Mouse (Mus musculus) liver, adult 2 months (tissue): Measurements from ENCODE around the gene Rab11fip3. TPM values are rescaled to one million over a fixed set of nuclear protein-coding genes. Genes with fewer than 3 reads are reported as not detected.

Experiments
- DNase-seq: peaks from one replicate; pipeline ENCODE4 v3.0.0-alpha.2; 2011; ENCODE audit warnings: low read depth, low spot score; ENCODE audit errors: extremely low read depth
- H3K27ac ChIP-seq: fragments of 200-500 bp; replicated peaks from 2 replicates; pipeline ENCODE4 v1.5.1; 2012; ENCODE audit warnings: low read depth, mild to moderate bottlenecking, control low read depth, inconsistent platforms, low read length; ENCODE audit not compliant: insufficient read depth
- H3K27me3 ChIP-seq: fragments of 200-500 bp; 2 replicates; pipeline ENCODE4 v1.6.1; 2012; ENCODE audit warnings: mild to moderate bottlenecking, moderate library complexity, low read length, inconsistent platforms; ENCODE audit not compliant: control insufficient read depth, insufficient read depth
- H3K36me3 ChIP-seq: fragments of 200-500 bp; 2 replicates; pipeline ENCODE4 v1.6.1; 2012; ENCODE audit warnings: low read length, inconsistent platforms; ENCODE audit not compliant: control insufficient read depth, insufficient read depth
- H3K4me1 ChIP-seq: fragments of 200-500 bp; 2 replicates; pipeline ENCODE4 v1.6.1; 2011; ENCODE audit warnings: low read length; ENCODE audit not compliant: control insufficient read depth, insufficient read depth
- H3K4me3 ChIP-seq: fragments of 200-500 bp; 2 replicates; pipeline ENCODE4 v1.5.1; 2011; ENCODE audit warnings: low read depth, mild to moderate bottlenecking, control low read depth, low read length, moderate library complexity; ENCODE audit not compliant: insufficient read depth
- H3K79me2 ChIP-seq: fragments of 200-500 bp; 2 replicates; pipeline ENCODE4 v1.6.1; 2012; ENCODE audit warnings: inconsistent platforms, mild to moderate bottlenecking, low read length, moderate library complexity; ENCODE audit not compliant: control insufficient read depth, insufficient read depth
- H3K9ac ChIP-seq: fragments of 200-500 bp; 2 replicates; pipeline ENCODE4 v1.6.1; 2012; ENCODE audit warnings: low read depth, mild to moderate bottlenecking, control low read depth, inconsistent platforms, low read length
- CTCF ChIP-seq: fragments of 200-500 bp; IDR thresholded peaks from 2 replicates; pipeline ENCODE4 v1.5.1; 2011; ENCODE audit warnings: low read depth, low read length, control low read depth
- POLR2A ChIP-seq: fragments of 200-500 bp; IDR thresholded peaks from 2 replicates; pipeline ENCODE4 v1.6.1; 2011; ENCODE audit warnings: low read length, control low read depth; ENCODE audit not compliant: insufficient read depth; ENCODE audit errors: extremely low read depth
- WGBS: fragments of 180-500 bp; shearing (Covaris S2); methylation state at CpG from one replicate; pipeline ENCODE4 v1.1.7; 2018; 5-methylcytosine and 5-hydroxymethylcytosine counted together
- polyA plus RNA-seq: library from polyadenylated mRNA; depleted of rRNA; stranded (reverse); fragments of >200 nt; gene quantifications from 2 replicates; pipeline ENCODE4 v1.2.3, GENCODE M21; 2012
- total RNA-seq: library from RNA; depleted of rRNA; stranded (reverse); fragments of >200 nt; gene quantifications from 2 replicates; pipeline ENCODE4 v1.2.3, GENCODE M21; 2014

The Rab11fip3 gene
- total and polyA plus RNA-seq, 2 experiments, result 4.6 to 13.2 TPM

DNA sequence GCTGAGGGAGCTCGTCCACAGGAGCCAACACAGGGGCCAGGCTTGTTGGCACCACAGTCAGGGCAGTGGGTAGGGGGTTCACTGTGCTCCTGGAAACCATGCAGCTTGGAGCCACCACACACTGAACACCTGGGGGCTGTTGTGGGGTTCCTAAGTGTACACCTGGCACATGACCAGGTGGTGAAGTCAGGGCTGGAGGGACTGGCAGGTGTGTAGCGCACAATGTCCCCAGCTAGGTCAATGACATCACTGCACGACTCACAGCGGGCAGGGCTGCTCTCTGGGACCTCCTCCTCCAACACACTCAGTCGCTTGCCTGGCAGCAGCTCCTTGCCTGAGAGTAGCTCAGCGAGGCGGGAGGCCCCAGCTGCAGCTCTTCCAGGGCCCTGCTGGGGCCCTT is 105.1 kb downstream of the Rab11fip3 start:
- H3K9ac ChIP-seq, result no peak overlapping the region
- WGBS, result 85% methylated on average over 7 of the region's 7 CpGs
- H3K36me3 ChIP-seq, result no peaks in the 10 kb centered on the region
- TF ChIP-seq CTCF, result no peak
- no peak for TF ChIP-seq POLR2A
- DNase-seq, result no peak
- no peak overlapping the region for H3K27ac ChIP-seq
- peaks cover 4% of the 10 kb centered on the region for H3K4me1 ChIP-seq
- H3K79me2 ChIP-seq, result no peaks in the 10 kb centered on the region
- no peaks in the 10 kb centered on the region for H3K27me3 ChIP-seq
- H3K4me3 ChIP-seq, result no peak overlapping the region

DNA sequence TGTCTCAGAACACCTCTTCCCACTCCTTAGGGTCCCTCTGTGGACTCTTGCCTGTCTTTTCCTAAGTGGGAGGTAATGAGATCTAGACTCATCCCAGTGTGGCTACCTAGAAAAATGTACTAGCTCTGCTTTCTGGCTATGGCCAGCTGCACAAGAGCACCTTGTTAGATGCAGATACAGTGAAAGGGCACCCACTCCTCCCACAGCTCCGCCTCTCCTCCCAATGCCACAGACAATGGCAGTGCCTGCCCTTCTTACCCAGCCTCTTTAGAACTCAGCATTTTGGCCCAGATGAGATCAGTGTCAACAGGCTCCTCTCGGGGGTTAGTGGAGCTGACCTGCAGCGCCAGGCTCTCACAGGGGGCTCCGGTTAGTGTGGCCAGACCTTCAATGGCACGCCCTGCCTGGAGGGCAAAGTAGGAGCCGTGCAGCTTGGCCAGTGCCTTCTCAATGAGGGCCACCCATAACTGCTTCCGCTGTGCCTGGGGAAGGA is 106.9 kb downstream of the Rab11fip3 start:
- Histone ChIP-seq H3K79me2 (no peaks in the 10 kb centered on the region), H3K27ac (no peak overlapping the region), H3K4me1 (no peaks in the 10 kb centered on the region), H3K27me3 (no peaks in the 10 kb centered on the region), H3K9ac (no peak overlapping the region), H3K36me3 (no peaks in the 10 kb centered on the region), H3K4me3 (no peak overlapping the region)
- no peak for TF ChIP-seq CTCF
- TF ChIP-seq POLR2A, result no peak
- no peak for DNase-seq
- 93% methylated on average over 7 of the region's 7 CpGs for WGBS

DNA sequence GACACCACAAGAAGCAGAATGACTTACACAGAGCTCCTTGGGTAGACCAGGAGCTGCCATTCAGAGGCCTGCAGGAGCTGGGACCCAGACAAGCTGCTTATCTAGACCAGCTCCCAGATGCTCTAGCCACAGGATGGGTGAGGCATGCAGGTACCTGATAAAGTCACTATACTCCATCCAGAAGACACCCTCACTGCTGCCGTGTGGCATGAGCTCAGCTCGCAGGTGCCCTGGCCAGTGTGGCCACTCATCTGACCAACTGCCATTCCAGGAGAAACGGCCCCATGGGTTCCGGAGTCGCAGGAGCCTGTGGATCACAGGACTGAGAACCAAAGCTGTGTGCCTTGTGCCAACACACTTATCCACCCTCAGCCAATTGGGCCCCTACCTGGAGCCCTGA is 107.8 kb downstream of the Rab11fip3 start:
- no peaks in the 10 kb centered on the region for H3K4me1 ChIP-seq
- H3K4me3 ChIP-seq, result no peak overlapping the region
- no peaks in the 10 kb centered on the region for H3K36me3 ChIP-seq
- TF ChIP-seq CTCF, result no peak
- WGBS, result 94% methylated on average over 5 of the region's 5 CpGs
- no peaks in the 10 kb centered on the region for H3K27me3 ChIP-seq
- no peak for DNase-seq
- H3K27ac ChIP-seq, result no peak overlapping the region
- H3K79me2 ChIP-seq, result no peaks in the 10 kb centered on the region
- no peak overlapping the region for H3K9ac ChIP-seq

DNA sequence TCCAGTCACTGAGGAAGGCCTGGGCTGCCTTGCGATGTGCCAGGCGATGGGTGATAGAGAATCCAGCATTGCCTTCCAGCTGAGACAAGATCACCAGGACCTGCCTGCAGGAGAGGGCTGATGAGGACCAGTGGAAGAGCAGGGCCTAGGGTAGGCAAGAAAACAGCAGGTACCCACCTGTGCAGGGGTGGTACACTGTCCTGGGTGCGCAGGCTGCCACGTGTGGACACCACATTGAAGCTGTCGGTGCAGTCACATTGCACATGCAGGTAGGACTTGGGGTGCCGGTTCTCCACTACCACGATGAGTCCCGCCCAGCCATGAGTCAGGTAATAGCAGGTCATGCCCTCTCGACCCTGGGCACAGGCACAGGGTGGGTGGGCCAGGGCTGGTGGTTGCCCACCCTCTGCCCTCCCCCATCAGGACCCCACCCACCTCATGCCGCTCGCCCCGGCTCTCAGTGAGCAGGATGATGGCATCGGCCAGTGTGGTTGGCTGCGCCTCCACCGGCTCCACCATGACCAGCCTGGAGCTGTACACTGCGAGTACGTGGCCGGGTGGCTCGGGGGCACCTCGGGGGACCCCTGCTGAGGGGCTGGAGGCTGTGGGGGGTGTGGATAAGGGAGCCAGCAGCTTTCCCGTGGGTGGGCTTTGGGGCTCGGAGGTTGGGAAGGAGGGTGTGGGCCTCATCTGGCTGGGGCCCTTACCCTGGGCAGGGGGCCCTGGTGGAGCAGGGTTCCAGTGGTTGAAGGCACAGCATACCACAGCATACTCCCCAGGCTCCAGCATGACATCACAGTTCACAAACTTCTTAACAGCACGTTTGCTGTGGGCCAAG is 109.5 kb downstream of the Rab11fip3 start:
- no peaks in the 10 kb centered on the region for H3K36me3 ChIP-seq
- 96% methylated on average over 23 of the region's 23 CpGs for WGBS

DNA sequence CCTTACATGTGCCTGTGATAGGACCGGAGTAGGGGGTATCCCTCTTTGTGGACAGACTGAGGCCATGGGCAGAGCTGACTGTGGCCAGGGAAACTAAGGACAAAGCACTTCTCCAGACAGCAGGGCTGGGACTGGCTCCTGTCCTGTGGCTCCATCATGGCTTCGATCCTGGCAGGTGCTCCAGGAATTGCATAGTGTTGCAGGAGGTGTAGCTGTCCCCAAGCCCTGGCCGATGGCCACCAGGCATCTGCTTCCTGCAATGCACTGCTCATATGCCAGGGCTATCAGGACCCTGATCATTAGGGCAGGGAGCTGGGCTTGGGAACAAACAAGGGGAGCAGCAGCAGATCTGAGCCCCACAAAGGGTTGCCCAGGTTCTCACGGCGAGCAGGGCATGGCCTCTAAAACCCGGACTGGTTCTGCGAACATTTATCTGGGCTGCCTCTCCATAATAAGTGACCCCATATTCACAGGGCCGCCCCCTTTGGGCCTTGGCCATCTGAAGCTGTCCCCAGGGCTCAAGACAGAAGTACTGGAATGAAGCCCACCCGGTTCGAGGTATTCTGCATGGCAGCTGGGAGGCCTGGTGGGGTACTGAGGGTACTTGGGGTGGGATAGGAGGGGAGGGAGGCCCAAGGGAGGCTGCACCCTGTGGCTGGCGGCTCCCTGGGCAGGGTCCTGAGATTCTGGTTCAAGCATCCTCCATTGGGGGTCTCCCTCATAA is 110.4 kb downstream of the Rab11fip3 start:
- Histone ChIP-seq H3K4me3 (no peak overlapping the region), H3K27ac (no peak overlapping the region), H3K79me2 (no peaks in the 10 kb centered on the region), H3K4me1 (no peaks in the 10 kb centered on the region), H3K9ac (no peak overlapping the region), H3K36me3 (no peaks in the 10 kb centered on the region), H3K27me3 (no peaks in the 10 kb centered on the region)
- WGBS, result 96% methylated on average over 11 of the region's 11 CpGs
- TF ChIP-seq CTCF (no peak), POLR2A (no peak)
- DNase-seq, result no peak

More for the DNA sequence above, 109.5 kb downstream of the Rab11fip3 start:
- Histone ChIP-seq H3K4me1 (no peaks in the 10 kb centered on the region), H3K9ac (no peak overlapping the region), H3K27me3 (no peaks in the 10 kb centered on the region), H3K4me3 (no peak overlapping the region), H3K79me2 (no peaks in the 10 kb centered on the region), H3K27ac (no peak overlapping the region)
- DNase-seq, result no peak
- TF ChIP-seq POLR2A, result no peak
- TF ChIP-seq CTCF, result no peak
